ENCODE assay signal across 26 mouse cellular contexts in genomic region chr8:76249194-76249593, GRCm38 (mm10).
"Had no signal": no experiment of that assay in that cellular context is flagged by ENCODE, and none has a peak within 500 bp of the region (broad histone marks: within the 10 kb centered on the region; RNA-seq: fewer than 3 reads in every experiment).

No protein-coding gene starts in this region.

- DNase-seq: gastrocnemius, adult 2 months; gastrocnemius, postnatal 10 days; gastrocnemius, postnatal 25 days; heart, adult 18-20 months; heart, postnatal 10 days; heart, postnatal 4 days; kidney, adult 11 months; kidney, adult 2 months; kidney, adult 9 months; kidney, postnatal 14 days; kidney, postnatal 36 days; layer of hippocampus, adult 9-11 months; layer of hippocampus, postnatal 36 days; left cerebral cortex, postnatal 4 days had no signal

- H3K4me2 ChIP-seq: heart, embryonic 12.5 days; hindbrain, embryonic 12.5 days; hindbrain, embryonic 15.5 days; kidney, embryonic 15.5 days; limb, embryonic 13.5 days; limb, embryonic 15.5 days; liver, embryonic 12.5 days had no signal

- H3K9me3 ChIP-seq: heart, embryonic 10.5 days; heart, embryonic 12.5 days; hindbrain, embryonic 10.5 days; hindbrain, embryonic 12.5 days; hindbrain, embryonic 15.5 days; kidney, embryonic 15.5 days; limb, embryonic 13.5 days; limb, embryonic 15.5 days; liver, embryonic 12.5 days had no signal

- H3K4me1 ChIP-seq: heart, embryonic 10.5 days; heart, embryonic 12.5 days; hindbrain, embryonic 10.5 days; hindbrain, embryonic 12.5 days; kidney, embryonic 15.5 days; limb, embryonic 13.5 days; limb, embryonic 15.5 days; liver, embryonic 12.5 days had no signal

- H3K36me3 ChIP-seq: heart, embryonic 10.5 days; heart, embryonic 12.5 days; hindbrain, embryonic 10.5 days; hindbrain, embryonic 12.5 days; hindbrain, embryonic 15.5 days; kidney, embryonic 15.5 days; limb, embryonic 13.5 days; limb, embryonic 15.5 days; liver, embryonic 12.5 days had no signal

- H3K27me3 ChIP-seq: heart, embryonic 12.5 days; hindbrain, embryonic 12.5 days; hindbrain, embryonic 15.5 days; kidney, embryonic 15.5 days; limb, embryonic 13.5 days; limb, embryonic 15.5 days; liver, embryonic 12.5 days had no signal

- H3K9ac ChIP-seq: heart, embryonic 12.5 days; hindbrain, embryonic 12.5 days; hindbrain, embryonic 15.5 days; kidney, embryonic 15.5 days; limb, embryonic 13.5 days; limb, embryonic 15.5 days; liver, embryonic 12.5 days had no signal

- ATAC-seq: hindbrain, postnatal 0 days; intestine, embryonic 16.5 days; liver, embryonic 12.5 days had no signal

- H3K27ac ChIP-seq: gastrocnemius, adult 2 months; heart, embryonic 10.5 days; hindbrain, embryonic 10.5 days; hindbrain, embryonic 12.5 days; hindbrain, embryonic 15.5 days; hindbrain, postnatal 0 days; kidney, embryonic 15.5 days; kidney, postnatal 0 days; limb, embryonic 13.5 days; limb, embryonic 15.5 days; liver, embryonic 12.5 days had no signal

- H3K4me3 ChIP-seq: gastrocnemius, adult 2 months; heart, embryonic 10.5 days; heart, embryonic 12.5 days; hindbrain, embryonic 10.5 days; hindbrain, embryonic 12.5 days; hindbrain, embryonic 15.5 days; kidney, embryonic 15.5 days; limb, embryonic 13.5 days; limb, embryonic 15.5 days; liver, embryonic 12.5 days had no signal
